Mouse (Mus musculus): Measurements from ENCODE around the gene Ermn.
A peak's percentile ranks its signal among the peaks of the same experiment; 100 is the strongest.

Gene Ermn

DNA sequence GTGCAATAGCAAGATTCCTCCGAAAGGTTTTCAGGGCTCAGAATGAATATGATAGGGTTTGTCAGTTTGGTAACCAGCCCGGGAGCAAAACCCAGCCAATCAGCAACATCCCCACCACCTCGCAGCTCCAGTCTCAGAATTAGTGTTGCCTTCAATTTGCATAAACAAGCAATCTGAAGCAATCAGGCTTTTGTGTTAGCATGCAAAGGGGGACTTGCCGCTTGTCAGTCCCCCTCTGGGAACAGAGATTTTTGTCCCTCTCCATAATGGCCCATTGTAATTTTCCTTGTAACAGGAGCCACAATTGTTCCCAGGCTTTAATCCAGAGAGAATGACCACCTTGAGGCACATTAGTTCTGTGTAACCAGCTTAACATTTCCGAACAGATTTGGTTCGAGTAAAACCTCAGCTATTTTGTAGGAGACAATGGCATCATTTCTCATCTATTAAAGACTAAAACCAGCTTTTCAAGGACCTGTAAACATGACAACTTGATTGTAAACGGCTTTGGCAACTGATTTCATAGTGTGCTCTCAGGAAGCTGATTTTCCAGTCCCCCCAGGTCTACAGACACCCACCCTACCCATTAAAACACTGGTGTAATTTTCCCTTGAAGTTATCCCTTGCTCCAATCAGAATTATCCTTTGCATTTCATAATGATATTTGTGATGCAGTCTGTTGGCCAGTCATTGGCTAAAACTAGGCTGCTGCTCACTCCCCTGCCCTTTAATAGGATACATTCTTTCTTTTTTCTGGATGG lies at the start of gene Ermn:
Gene Ermn (minus strand): TSS at position 44 of the 761 bp plus-strand sequence.
- DNase-seq (ENCODE audit: low spot score), result no peak

DNA sequence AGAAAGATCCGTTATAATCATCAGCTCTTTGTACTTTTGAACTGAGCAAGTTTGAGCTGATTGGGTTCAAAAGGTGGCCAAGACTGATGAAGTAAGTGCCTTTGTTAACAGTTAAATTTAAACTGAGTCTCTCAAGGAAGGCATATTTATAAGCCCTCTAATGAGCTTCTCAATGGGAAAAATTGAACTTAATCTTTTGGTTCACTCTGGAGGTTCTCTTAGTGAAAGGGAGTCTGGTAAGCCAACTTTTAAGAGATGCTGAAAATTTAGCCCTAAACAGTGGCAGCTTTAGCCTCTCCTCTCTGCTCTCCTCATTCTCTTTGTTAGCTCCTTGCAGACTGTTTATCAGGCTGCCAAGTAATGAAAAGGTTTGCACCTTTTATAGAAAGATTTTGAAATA lies 42.2 kb upstream of the Ermn start:
- DNase-seq (ENCODE audit: low spot score), result no peak

DNA sequence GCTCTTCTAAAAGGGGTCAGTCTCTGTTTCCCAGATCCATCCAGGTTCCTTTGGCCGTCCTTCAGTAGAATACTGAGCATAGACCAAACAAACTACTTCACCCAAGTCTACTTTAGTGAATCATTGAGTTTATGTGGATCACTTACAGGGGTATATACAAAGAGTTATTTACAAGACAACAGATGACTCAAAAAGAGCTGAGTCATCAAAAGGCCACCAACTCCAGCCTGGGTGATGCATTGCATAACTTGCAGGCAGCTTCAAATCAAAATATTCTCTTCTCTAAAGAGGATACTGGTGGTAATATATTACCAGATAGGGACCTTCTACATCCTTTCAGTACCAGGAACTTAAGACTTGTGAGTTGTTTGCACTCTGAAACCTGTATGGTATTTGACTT lies 33.8 kb upstream of the Ermn start:
- DNase-seq (ENCODE audit: low spot score), result no peak

- peak; percentile 24 for DNase-seq (ENCODE audit: low spot score)
These were observed 27.2 kb upstream of the Ermn start for GRCm38 (mm10) chr2:58079849-58080248.

DNA sequence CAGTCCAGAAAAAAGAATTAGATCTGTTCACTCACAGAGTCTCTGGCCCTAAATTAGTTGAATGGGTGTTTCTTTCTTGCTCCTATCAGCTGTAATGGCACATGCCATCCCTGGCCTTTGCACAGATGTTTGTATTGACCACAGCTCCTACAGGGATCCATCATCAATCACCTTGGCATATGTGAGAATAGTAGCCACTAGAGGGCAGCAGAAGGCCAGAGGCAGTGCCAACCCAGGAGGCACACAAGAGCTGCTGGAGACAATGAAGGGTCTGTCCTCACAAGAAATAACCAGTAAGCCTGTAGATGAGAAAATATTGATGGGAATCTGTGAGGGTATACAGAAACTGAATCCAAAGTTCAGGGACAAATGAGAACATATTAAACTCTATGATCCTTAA lies 2.7 kb upstream of the Ermn start:
- DNase-seq (ENCODE audit: low spot score), result peak; percentile 66

GRCm38 (mm10) chr2:58041867-58042266 lies 10.8 kb downstream of the Ermn start:
- DNase-seq (ENCODE audit: low spot score), result no peak

GRCm38 (mm10) chr2:58036926-58037325 lies 15.7 kb downstream of the Ermn start:
- no peak for DNase-seq (ENCODE audit: low spot score)

- no peak for DNase-seq (ENCODE audit: low spot score)
These were observed 17.0 kb downstream of the Ermn start for GRCm38 (mm10) chr2:58035635-58036034.

GRCm38 (mm10) chr2:58031431-58031830 lies 21.2 kb downstream of the Ermn start:
- no peak for DNase-seq (ENCODE audit: low spot score)

DNA sequence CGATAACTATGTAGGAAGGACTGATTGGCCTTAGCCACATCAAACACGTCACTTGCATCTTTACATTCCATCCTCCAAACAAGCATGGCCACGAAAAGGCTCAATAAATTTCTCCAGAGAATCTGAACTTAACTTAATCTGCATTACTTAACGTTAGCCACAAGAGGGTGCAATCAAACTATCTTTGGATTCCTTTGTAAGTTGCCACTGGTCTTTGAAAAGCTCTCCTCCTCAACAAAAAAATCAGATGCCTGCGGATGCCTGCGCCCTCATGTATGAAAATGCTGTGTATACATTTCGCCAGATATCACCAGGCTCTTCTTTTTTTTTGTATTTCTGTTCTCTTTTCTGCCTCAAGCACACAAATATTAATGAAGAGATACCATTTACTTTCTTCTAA lies 23.3 kb downstream of the Ermn start:
- DNase-seq (ENCODE audit: low spot score), result peak; percentile 81

- peak; percentile 71 for DNase-seq (ENCODE audit: low spot score)
These were observed 25.9 kb downstream of the Ermn start for GRCm38 (mm10) chr2:58026740-58027139.

DNA sequence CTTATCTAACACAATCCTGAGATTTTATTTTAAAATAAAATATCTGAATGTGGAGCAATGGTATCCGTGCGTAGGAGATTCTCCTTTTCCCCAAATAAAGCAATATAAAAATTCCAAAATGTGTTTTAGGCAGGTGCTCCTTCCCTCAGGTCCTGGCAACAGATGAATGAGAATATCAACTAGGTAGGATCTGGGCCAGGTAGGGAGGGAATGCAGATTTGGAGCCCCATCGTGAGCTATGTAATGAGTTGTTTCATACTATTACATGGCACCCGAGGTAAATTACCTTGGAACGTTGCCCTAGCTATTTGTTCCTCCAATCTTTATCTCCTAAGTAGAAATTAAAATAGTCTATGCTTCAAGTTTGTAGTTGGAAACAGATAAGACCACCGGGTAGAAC lies 29.1 kb downstream of the Ermn start:
- DNase-seq (ENCODE audit: low spot score), result no peak

DNA sequence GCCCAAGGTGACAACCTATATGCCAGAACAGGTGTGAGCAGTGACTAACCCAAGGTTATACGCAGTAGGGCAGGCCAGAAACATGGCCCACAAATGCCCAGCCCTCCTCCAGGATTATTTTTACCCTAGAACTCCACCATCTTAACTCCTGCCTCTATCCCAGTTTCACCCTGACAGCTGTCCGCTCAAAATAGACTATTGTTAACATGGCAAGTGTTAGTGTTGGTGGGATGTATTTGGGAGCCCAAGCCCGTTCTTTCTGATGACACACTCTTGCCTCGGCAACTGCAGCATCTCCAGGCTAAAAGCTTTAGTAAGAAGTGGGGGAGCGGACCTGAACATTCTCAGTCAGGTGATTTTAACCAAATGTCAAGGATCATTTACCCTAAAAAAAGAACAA lies 45.6 kb downstream of the Ermn start:
- no peak for DNase-seq (ENCODE audit: low spot score)

- DNase-seq (ENCODE audit: low spot score), result peak; percentile 20
These were observed 51.2 kb downstream of the Ermn start for GRCm38 (mm10) chr2:58001497-58001896.

DNA sequence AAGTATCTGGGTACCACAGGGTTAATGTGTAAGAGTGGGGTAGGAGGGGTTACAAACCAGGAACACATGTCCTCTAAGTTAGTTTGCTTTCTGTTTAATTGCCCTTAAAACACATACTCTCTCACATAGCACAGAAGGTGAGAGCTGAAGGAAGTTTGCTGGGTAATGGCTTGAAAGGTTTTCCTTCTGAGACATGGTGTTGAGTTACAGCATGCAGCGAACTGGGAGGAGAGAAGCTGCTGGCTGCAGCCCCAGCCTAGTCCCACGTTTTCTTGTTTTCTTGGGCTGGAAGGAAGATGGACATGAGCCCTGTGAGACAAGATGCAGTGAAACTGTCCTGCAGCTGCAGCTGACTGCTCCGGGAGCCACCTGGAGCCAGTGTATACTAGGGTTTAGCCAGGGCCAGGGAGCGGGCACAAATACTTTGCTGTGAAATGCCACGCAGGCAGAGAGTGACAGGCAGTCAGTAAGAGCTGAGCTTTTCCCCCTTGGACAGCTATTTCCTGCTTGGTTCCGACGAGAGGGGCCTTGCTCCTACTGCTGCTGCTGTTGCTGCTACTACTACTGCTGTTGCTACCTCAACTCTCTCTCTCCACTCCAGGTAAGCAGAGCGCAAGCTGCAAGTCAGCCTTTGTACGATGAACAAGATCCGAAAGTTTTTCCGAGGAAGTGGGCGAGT lies 54.8 kb downstream of the Ermn start, which contains the start of gene Galnt5:
Gene Galnt5 (plus strand): TSS at position 133 of the 679 bp plus-strand sequence.
- DNase-seq (ENCODE audit: low spot score), result peak; percentile 32

All from MN1 (cell line).